Mouse (Mus musculus): Measurements from ENCODE around the gene Gm13539.
"Not testable (repeated sequence)": the region's sequence is repeated elsewhere in the genome, so short reads cannot be mapped to it uniquely, and the experiment has no call there.

Gm13539 gene

DNA sequence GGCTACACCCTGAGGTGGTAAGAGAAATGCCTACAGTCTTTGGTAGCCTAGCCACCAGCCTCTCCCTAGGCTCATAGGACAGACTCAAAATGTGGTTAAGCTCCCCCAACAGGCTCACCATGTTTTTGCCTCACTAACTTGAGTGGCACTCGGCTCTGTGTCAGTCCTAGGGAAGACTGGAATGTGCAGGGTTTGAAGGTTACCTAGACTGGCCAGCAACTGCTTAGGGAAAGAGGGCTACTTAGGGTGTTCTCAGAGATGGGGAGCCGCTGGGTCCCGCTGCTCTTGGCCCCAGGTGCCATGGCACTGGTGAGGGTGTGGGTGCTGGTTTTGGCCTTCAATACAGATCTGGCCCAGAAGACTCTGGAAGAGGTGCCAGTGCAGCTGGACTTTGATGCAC lies at the start of gene Gm13539:
TSS of gene Gm13539 (plus strand) at position 301 of the 400 bp plus-strand sequence.
- in situ Hi-C loops (cut with MboI, MseI), result no loop called here

DNA sequence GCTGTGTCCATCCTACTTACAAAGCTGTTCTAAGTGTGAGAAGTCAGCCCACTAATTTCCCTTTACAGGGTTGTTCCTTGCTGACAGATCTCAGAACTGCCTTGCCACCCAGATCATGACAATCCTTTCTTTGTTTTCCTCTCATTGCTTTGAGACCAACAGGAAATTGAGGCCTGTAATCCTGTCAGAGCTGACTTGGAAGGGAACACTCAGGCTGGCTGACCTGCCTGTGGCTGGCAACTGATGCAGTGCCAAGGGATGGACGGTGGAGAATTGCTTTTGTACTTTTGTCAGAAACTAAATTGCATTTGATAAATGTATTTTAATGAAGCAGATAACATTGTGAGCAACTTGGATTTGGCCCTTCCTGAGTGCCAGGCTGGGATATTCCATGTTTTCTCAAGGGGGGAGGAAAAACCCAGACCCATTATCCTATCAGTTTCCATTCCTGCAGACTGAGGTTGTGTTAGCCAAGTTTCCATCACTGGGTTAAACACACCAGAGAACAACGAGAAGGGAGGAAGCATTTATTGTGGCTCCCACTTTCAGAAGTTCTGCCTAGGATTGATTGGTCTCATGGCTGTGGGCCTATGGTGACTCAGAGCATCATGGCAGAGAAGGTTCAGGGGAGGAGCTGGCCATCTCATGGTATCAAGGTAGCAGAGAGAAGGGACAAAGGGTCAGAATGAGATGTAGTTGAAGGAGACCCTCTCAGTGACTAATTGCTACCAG lies 48.7 kb upstream of the Gm13539 start:
- in situ Hi-C loops (cut with MboI, MseI), result no loop called here

DNA sequence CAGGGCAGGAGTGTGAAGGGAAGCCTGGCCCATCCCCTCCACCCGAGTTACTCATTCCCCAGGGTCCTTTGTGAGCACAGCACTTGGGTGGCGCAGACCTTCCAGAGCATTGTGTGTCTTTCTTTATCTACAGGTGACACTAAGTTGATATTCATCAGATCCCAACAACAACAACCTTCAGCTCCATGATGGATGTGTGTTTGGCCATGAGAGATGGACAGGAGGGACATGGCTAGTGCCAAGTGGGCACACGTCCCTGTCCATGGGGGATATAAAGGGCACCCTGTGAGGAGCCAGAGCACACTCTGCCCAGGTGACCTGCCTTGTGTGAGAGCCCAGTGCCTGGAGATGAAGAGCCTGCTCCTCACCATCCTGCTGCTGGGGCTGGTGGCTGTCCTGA lies 45.3 kb upstream of the Gm13539 start, which contains the start of gene Obp2b:
TSS of gene Obp2b (plus strand) at position 301 of the 400 bp plus-strand sequence.
- in situ Hi-C loops (cut with MboI, MseI), result not testable (repeated sequence)

DNA sequence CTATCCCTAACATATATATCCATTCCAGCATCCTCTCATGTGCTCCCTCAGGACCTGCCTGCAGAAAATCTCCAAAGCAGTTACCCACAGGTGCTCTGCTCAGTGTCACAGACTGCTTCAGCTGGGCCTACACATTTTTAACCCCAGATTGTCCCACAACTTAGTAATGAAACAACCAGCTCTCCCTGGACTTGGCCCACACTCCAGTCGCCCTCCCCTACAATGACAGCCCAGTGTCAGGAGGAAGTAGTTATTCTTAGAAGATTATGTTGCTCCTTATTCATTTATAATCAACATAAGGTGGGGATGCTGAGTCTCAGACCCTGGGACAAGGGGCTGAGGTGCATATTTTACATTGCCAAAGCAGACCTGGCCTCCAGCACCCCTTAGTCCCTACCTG lies 40.4 kb upstream of the Gm13539 start:
- in situ Hi-C loops (cut with MboI, MseI), result no loop called here

DNA sequence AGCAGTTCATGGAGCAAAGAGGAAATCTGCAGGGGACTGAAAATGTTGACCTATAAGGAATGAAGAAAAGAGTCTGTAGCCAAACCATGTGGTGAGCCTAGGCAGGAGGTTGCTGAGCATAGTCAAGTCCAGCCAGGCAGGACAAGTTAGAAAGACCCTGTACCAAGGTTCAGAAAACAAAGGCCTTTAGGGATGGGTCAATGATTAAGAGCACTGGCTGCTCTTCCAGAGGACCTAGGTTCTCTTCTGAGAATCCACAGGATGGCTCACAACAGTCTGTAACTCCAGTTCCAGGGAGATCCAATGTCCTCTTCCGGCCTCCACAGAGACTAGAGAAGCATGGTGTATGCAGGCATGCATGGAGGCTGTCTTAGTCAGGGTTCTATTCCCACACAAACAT lies 27.9 kb upstream of the Gm13539 start:
- in situ Hi-C loops (cut with MboI, MseI), result loop anchor here (5.0 kb wide), 1 partner anchor 37 kb away; no protein-coding TSS in a partner anchor

DNA sequence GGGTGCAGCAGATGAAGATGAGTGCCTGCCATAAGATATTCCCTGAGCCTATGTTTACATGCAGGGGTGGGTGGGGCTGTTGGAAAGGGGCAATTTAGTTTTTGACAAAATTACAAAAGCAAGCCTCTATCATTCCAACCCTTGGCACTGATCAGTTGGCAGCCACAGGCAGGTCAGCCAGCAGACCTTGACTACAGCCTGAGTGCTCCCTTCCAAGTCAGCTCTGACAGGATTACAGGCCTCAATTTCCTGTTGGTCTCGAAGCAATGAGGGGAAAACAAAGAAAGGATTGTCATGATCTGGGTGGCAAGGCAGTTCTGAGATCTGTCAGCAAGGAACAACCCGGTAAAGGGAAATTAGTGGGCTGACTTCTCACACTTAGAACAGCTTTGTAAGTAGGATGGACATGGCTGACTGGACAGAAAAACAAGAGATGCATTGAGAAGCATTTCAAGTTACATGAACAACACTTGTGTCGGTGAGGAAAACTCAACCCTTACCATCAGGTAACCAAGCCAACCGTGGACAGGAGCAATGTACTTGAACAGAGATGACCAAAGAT lies 23.9 kb upstream of the Gm13539 start:
- in situ Hi-C loops (cut with MboI, MseI), result no loop called here

DNA sequence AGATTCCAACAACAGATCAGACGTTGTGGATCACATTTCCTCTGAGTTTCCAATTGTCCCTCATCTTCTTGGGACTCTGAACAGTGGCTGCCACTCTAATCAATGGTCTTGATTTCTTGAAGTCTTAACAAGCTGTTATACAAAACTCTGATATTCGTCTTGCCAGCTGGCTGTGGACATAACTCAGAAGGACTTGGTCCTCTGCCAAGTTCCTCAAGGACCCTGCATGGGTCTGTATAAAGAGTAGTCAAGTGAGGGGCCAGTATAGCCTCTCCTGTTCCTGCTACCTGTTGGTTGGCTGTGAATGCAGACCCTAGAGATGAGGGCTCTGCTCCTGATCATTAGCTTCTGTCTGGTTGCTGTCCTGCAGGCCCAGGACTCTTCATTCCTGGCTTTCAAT lies 16.8 kb upstream of the Gm13539 start, which contains the start of gene Lcn3:
TSS of gene Lcn3 (plus strand) at position 301 of the 400 bp plus-strand sequence.
- in situ Hi-C loops (cut with MboI, MseI), result no loop called here

DNA sequence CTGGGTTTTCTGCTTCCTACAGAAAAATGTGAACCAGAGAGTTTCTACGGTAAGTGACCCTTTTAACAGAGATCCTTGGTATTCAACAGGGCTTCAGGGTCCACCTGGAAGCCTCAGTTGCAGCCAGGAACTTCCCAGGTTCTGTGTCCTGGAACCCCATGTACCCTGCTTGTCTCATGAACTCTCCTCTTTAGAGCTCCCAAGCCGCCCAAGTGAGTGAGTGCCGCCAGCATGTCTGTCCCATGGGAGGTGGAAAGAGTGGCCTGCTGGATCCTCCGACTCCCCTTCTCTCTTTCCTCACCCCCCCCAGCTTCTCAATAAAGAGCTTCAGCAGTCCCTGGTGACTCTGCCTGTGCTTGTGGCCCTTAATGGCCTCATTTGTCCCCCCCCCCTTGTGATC lies 14.3 kb upstream of the Gm13539 start:
- in situ Hi-C loops (cut with MboI, MseI), result no loop called here

DNA sequence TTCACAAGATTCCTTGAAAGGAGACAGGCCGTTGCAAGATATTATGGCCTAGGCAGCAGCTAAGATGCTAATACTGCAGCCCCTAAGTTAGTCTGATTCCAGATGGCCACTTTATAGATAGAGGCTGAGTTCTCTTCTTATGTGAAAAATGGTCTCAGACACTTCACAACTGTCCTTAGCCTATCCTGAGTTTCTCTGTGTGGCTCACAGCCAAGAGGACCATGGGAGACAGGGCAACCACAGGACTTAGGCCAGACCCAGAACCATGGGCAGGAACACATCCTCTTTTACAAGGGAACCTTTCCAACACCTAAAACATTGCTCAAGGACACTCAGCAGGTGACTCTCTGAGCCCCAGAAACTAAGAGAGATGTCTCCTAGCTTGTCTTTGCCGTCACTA lies 8.6 kb upstream of the Gm13539 start:
- in situ Hi-C loops (cut with MboI, MseI), result loop anchor here (10.0 kb wide), 1 partner anchor 119 kb away; the partner anchor contains the start of genes Lcn5 and Lcn8

DNA sequence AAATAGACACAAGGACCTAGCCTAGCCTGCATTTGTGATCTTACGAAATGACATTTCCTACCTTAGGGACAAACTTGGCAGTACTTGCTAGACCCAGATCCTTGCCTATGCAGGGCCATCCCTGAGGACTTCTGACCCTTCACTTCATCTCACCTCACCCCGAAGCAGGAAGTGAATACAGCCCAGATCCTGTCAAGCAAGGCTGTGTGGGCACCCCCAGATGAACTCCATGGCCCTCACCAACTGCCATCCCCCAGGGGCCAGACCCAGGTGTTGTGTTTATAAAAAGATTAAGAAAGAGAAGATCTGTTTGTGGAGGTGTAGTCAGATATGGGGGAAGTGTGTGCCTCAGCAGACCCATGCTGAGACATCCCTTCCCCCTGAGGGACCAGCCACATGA lies 7.4 kb upstream of the Gm13539 start:
- in situ Hi-C loops (cut with MboI, MseI), result loop anchor here (10.0 kb wide), 1 partner anchor 120 kb away; the partner anchor contains the start of genes Lcn5 and Lcn8

DNA sequence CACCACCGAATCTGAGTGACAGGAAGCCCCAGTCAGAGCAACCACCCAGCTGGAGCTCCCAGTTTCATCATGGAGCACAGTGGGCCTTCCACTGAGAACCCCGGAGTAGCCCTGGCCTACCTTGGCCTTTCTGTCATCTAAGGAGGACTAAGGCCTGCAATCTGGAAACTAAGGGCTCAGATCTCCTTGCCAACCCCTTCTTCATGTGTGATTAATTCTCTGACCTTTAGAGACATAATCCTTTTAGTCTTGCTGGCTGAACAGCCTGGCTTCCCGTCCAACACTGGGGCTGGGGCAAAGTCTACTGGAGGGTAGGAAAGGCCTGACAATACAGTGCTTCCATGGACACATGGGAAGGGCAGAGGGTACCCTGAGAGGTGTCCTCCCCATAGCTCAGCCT lies 6.1 kb upstream of the Gm13539 start:
- in situ Hi-C loops (cut with MboI, MseI), result loop anchor here (10.0 kb wide), 1 partner anchor 121 kb away; the partner anchor contains the start of genes Lcn5 and Lcn8

DNA sequence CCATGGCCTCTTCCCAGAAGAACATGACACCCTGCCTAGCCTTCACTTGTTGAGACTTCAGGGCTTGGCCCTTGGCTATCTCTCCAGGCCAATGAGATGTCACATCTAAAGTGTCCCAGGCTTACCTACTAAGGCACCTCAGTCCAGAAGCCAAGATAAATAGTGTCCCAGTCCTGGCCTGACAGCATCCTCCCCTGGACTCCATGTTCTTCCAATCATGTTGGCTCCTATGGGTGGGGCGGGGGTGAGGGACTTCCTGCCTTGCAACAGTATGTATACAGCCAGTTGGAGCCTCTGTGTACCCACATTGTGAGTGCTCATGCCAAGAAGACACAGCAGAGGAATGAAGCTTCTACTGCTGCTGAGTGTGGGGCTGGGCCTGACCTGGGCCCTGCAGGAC lies 5.3 kb upstream of the Gm13539 start, which contains the start of gene Lcn11:
TSS of gene Lcn11 (plus strand) at position 301 of the 400 bp plus-strand sequence.
- in situ Hi-C loops (cut with MboI, MseI), result loop anchor here (10.0 kb wide), 1 partner anchor 122 kb away; the partner anchor contains the start of genes Lcn5 and Lcn8

DNA sequence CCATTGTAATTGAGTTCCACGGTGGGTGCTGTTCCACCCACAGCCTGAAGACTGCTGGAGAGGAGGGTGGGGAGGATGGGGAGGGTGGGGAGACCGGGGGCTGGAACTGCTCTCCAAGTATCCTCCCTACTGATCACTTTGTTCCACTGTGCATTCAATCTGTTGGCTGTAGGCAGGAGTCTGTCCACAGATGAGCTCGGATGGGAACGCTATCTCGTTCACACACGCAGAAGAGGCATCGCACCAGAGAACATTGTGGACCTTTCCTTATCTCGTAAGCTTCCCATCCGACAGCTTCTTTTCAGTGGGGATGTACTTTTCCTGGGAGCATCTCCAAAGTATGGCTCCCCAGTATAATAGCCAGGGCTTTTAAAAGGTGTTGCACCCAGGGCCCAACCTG lies 3.0 kb upstream of the Gm13539 start:
- in situ Hi-C loops (cut with MboI, MseI), result loop anchor here (10.0 kb wide), 1 partner anchor 124 kb away; the partner anchor contains the start of genes Lcn5 and Lcn8

DNA sequence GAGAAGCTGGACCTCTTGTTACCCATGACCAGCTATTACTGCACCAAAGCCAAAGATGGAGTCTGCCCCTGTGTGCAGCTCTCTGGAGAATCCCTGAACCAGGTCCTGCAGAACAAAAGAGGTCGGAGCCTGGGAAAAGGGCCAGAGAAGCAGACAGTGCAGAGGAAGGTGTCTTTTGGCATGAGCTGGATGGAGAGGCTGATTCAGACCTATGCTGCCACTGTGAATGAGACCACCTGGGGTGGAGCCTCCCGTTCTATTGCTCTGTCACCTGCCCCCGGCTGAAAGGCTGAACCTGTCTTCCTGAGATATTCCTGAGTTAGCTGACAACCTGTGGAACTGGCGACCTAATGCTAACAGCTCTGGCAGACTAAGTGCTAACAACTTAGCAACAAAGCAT lies 1.1 kb upstream of the Gm13539 start:
- in situ Hi-C loops (cut with MboI, MseI), result no loop called here

DNA sequence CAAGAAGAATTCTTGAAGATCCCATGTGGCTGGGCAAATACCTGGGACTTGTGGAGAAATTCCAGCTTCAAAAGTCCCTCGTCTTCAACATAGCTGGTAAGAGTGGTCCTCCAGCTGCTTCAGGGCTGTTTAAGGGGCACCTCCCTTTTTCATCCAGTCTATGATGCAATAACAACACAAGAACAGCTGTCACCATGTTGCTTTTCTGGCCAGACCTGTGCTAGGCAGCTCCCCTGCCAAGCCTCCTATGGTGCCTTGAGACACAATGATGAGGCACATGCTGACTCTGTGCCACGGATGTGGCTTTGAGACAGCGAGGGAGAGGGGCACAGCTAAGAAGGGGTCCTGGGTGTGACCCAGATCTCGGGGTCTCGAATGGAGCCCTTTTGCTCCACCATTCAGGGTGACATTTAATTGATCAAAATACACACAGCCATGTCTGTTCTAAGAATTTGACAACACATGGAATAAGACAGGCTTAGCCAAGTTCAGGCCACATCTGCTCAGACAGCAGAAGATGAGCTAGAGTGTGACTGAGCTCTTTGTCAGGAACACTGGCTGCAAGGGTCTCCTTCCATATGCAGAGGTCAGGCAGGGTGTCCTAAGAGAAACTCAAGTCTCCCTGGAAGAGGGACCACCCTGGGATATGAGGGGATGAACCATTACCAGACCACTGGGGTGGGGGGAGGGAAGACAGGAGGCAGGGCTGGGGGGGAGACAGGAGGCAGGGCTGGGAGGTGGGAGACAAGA lies 3.7 kb downstream of the Gm13539 start:
- in situ Hi-C loops (cut with MboI, MseI), result no loop called here

DNA sequence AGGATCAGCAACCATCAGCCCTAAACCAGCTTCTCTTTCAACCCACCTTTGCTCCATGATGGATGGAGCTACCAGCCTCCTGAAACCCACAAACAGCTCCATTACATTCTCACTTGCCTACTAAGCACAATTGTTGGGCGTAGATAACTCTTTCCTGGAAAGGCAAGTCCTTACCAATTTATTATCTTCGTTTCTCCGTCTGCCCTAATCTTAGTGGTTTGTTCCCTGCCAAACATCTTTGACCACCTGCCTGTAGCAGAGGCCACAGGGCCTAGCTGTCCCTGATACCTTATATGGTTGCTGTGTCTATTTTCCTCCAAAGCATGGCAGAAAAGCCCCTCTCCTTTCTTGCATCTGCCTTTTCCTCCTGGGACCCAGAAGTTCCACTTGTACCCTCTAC lies 7.0 kb downstream of the Gm13539 start:
- in situ Hi-C loops (cut with MboI, MseI), result no loop called here

DNA sequence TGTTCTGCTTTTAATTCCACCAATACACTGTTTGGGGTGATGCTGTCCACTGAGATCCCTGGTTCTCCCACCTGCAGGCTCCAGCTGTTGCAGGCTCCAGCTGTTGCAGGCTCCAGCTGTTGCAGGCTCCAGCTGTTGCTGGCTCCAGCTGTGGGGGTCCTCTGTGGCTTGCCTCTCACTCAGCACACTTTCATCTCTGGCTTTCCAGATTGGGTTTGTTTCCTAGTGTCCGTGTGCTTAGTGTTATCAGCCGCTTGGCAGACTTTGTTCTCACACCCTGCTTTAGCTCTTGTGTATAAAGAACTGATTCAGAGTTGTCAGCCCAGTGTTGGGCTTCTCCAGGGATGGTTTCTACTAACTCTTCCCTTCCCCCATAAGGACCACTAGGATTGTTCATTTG lies 15.6 kb downstream of the Gm13539 start:
- in situ Hi-C loops (cut with MboI, MseI), result no loop called here

DNA sequence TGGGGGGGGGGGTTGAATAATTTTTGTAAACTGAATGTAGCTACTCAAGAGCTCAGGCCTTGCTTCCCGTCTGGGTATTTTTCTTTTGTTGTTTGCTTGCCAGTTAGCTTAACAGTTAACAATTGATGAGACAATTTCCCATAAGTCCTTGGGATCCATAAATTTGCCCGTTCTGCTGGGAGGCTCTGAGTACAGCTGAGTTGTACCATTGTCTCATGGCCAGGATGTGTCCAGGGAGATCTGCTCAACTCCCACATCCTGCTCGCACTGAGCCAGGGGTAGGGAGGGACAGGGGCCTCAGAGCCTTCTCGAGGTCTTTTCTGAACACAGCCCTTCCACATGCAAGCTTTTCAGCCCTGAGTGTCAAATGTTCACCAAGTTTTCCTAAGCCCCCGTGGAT lies 16.0 kb downstream of the Gm13539 start:
- in situ Hi-C loops (cut with MboI, MseI), result no loop called here

DNA sequence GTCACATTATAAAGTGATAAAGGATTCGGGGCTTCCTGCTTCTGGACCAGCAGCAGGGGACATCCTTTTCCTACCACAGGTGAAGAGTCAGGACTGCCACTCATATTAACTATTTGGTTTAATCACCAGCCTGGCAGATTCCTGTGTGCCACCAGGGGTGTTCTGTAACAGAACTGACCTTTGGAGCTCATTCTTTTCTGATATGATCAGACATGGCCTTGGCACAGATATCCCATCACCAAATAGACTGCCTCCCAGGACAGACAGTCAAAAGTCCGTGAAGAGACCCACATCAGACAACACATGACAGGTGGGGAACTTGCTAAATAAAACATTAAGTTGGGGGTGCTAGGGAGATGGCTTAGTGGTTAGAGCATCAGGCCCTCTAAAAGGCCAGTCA lies 29.7 kb downstream of the Gm13539 start:
- in situ Hi-C loops (cut with MboI, MseI), result no loop called here

DNA sequence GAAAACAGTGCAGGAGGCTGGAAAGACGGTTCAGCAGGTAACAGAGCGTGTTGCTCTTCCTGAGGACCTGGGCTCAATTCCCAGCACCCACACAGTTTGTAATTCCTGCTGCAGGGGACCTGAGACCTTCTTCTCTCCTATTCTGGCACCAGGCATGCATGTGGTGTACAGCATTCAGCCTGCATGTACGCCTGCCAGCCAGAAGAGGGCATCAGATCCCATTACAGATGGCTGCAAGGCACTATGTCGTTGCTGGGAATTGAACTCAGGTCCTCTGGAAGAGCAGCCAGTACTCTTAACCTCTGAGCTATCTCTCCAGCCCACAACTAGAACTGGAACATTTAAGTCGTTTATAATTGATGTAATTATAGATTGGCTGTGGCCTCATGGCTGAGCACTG lies 31.3 kb downstream of the Gm13539 start:
- in situ Hi-C loops (cut with MboI, MseI), result no loop called here

DNA sequence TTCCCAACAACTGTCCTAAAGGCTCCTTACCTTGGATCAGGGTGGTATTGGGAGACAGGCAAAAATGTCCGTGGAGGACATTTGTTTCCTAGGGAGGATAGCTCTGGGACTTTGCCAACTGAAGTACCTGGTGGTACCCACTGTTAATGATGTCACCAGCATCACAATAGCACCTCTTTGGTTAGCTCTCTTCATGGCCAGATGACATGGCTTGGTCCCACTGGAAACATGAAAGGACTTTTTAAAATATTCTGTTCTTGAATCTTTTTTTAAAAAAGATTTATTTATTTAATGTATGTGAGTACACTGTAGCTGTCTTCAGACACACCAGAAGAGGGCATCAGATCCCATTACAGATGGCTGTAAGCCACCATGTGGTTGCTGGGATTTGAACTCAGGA lies 33.7 kb downstream of the Gm13539 start, which contains the start of gene Glt6d1:
TSS of gene Glt6d1 (minus strand) at position 101 of the 400 bp plus-strand sequence.
- in situ Hi-C loops (cut with MboI, MseI), result not testable (repeated sequence)

DNA sequence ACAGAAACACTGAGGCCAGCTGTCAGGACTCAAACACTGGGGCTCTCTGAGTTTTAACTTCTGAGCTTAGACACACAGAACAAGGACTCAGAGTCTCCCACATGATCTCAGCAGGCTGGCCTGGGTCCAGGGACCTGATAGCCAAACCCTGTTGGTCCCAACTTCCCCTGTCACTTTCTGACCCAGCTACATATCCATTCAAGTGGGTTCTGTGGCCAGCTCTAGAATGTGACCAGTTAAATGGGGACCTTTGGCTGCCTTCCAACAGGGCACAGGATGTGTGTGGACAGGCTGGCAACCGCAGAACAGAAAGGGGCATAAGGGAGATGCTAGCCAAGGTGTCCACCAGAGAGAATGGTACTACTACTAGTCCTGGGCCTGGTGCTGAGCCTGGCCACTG lies 40.7 kb downstream of the Gm13539 start, which contains the start of gene Lcn9:
TSS of gene Lcn9 (plus strand) at position 348 of the 400 bp plus-strand sequence.
- in situ Hi-C loops (cut with MboI, MseI), result no loop called here
